Mouse (Mus musculus): ENCODE data around the gene Ankrd13a. TPM values are rescaled to one million over a fixed set of nuclear protein-coding genes. Genes with fewer than 3 reads are reported as not detected.
"Not testable (repeated sequence)": the region's sequence is repeated elsewhere in the genome, so short reads cannot be mapped to it uniquely, and the experiment has no call there.

Ankrd13a gene
- polyA plus RNA-seq, 1 experiment from 2014 or later: 59.7 TPM

DNA sequence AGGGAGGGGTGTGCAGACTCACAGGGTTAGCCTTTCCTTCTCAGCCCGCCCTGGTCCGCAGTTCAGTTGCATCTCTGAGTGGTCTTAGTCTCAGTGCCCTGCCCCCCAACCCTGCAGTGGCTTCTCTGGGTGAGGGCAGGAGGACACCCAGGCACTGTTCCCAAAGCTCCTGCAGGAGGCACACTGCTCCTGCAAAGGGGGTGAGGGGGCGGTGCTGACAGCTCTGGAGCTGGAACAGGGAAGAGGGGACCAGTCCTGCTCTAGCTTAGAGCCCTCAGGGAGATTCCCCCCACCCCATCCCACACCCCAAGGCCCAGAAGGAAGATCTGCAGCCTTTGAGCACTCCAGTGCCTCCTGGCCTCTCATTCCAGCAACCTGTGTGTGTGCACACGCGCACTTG is 68.2 kb downstream of the Ankrd13a start:
- no peak for ATAC-seq
- H3K9ac ChIP-seq (ENCODE audit: low read depth, low read length): no peak overlapping the region
- 82% methylated on average over 5 of the region's 5 CpGs for WGBS
- no peak for TF ChIP-seq CTCF (IDR thresholded peaks at IDR 0.05; ENCODE audit: low read depth)
- no peaks in the 10 kb centered on the region for H3K9me3 ChIP-seq (ENCODE audit: control insufficient read depth)
- no peak overlapping the region for H3K4me3 ChIP-seq (ENCODE audit: low read depth, low read length)
- no peak overlapping the region for H3K4me2 ChIP-seq (replicated peaks; ENCODE audit: low read depth)
- H3K36me3 ChIP-seq (ENCODE audit: control insufficient read depth, insufficient read depth): no peaks in the 10 kb centered on the region
- no peak overlapping the region for H3K27ac ChIP-seq (ENCODE audit: low read depth, low read length)
- H3K27me3 ChIP-seq (replicated peaks; ENCODE audit: control insufficient read depth, insufficient read depth, low read length): no peaks in the 10 kb centered on the region
- no peaks in the 10 kb centered on the region for H3K4me1 ChIP-seq (replicated peaks; ENCODE audit: control insufficient read depth, insufficient read depth, low read length)

DNA sequence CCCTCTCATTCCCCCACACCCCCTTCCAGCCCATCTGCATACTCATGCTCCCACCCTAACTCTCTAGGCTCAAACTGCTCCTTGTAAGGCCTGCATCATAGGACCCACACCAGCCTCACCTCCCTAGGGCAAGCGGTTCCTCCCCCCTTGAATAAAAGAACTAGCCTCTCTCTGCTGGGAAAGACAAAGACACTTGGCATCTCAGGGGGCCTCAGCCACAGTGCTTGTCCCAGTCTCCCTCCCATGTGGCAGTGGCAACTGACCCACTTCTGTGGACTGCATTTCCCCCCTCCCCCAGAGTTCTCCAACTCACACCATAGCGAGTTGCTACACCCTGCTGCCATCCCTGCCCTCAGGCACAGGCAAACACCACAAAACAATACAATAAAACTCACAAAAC is 69.9 kb downstream of the Ankrd13a start:
- H3K27ac ChIP-seq (ENCODE audit: low read depth, low read length); H3K27me3 ChIP-seq (replicated peaks; ENCODE audit: control insufficient read depth, insufficient read depth, low read length); ATAC-seq; H3K36me3 ChIP-seq (ENCODE audit: control insufficient read depth, insufficient read depth); H3K4me2 ChIP-seq (replicated peaks; ENCODE audit: low read depth); H3K4me3 ChIP-seq (ENCODE audit: low read depth, low read length); H3K4me1 ChIP-seq (replicated peaks; ENCODE audit: control insufficient read depth, insufficient read depth, low read length); H3K9ac ChIP-seq (ENCODE audit: low read depth, low read length); H3K9me3 ChIP-seq (ENCODE audit: control insufficient read depth): not testable (repeated sequence)
- 83% methylated on average over 2 of the region's 2 CpGs for WGBS

DNA sequence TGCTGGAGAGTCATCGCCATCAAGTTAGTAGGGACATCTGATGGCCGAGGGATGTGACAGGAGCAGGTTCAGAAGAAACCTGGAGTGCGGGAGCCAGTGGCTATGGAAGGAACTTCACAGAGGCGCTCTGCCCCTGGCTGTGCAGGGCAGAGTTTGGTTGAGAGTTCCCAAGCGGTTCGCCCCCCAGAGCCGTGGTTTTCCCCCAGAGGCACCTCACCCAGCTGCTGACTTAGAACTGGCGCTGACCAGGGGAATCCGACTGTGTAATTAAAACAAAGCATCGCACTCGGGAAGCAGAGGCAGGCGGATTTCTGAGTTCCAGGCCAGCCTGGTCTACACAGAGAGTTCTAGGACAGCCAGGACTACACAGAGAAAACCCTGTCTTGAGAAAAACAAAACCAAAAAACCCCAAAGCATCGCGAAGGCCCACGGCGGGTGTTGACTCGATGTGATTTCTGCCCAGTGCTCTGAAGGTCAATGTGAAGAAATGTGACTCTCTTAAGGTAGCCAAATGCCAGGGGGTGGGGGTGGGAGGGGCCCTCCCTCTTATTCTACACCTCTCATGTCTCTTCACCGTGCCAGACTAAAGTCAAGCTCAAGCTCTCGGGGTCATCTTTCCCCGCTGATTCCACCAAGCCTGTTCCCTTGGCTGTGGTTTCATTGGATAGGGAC is 77.2 kb downstream of the Ankrd13a start:
- Histone ChIP-seq H3K9me3 (ENCODE audit: control insufficient read depth) (no peaks in the 10 kb centered on the region), H3K4me3 (ENCODE audit: low read depth, low read length) (no peak overlapping the region), H3K4me2 (replicated peaks; ENCODE audit: low read depth) (no peak overlapping the region), H3K4me1 (replicated peaks; ENCODE audit: control insufficient read depth, insufficient read depth, low read length) (0 out of 2 replicates have a peak, but pooled peaks cover 4% of the 10 kb centered on the region), H3K27ac (ENCODE audit: low read depth, low read length) (no peak overlapping the region), H3K9ac (ENCODE audit: low read depth, low read length) (no peak overlapping the region), H3K36me3 (ENCODE audit: control insufficient read depth, insufficient read depth) (no peaks in the 10 kb centered on the region), H3K27me3 (replicated peaks; ENCODE audit: control insufficient read depth, insufficient read depth, low read length) (no peaks in the 10 kb centered on the region)
- ATAC-seq: peak; percentile 65
- 86% methylated on average over 20 of the region's 20 CpGs for WGBS
- TF ChIP-seq CTCF (IDR thresholded peaks at IDR 0.05; ENCODE audit: low read depth): no peak

DNA sequence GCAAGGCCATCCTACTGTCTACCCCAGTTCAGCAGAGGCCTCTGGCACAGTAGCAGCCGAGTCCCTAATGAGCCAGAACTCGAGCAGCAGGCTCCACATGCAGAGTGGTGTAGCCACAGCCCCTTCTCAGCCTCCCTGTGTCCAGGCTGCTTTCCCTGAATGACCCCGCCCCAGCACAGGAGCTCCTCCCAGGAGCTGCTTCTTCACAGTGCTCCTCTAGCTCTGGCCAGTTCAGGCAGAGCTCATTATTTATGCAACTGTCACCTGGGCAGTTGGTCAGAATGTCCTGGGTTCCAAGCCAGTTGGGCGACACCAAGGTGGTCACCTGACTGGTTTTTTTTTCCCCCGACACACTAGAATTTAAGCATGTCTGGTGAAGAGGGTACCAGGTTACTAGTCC is 78.9 kb downstream of the Ankrd13a start, which contains the start of gene 4930519G04Rik:
Gene 4930519G04Rik (plus strand): TSS at position 301 of the 400 bp plus-strand sequence.
- 84% methylated on average over 3 of the region's 5 CpGs for WGBS
- not testable (repeated sequence) for H3K27ac ChIP-seq (ENCODE audit: low read depth, low read length); H3K9me3 ChIP-seq (ENCODE audit: control insufficient read depth); H3K4me1 ChIP-seq (replicated peaks; ENCODE audit: control insufficient read depth, insufficient read depth, low read length); H3K9ac ChIP-seq (ENCODE audit: low read depth, low read length); H3K4me2 ChIP-seq (replicated peaks; ENCODE audit: low read depth); H3K36me3 ChIP-seq (ENCODE audit: control insufficient read depth, insufficient read depth); ATAC-seq; H3K27me3 ChIP-seq (replicated peaks; ENCODE audit: control insufficient read depth, insufficient read depth, low read length); H3K4me3 ChIP-seq (ENCODE audit: low read depth, low read length)

Small RNA genes within 50 kb of the gene (microRNA-seq; reads per million reads assigned to microRNA genes)
- 5.2 reads per million, percentile 13 among the genes with 10 or more reads in this experiment for gene Mir6240

Other genes starting within 250 kb of the Ankrd13a start
- gene Fam222a, start 206.7 kb upstream of the Ankrd13a start, polyA plus RNA-seq (2015; fragmentation: Nextera tagmentation; extraction: Ambion mirVana): 2.3 and 3.2 TPM in 2 replicates
- gene Trpv4, start 116.3 kb upstream of the Ankrd13a start, polyA plus RNA-seq (2015; fragmentation: Nextera tagmentation; extraction: Ambion mirVana): 0.70 and 1.0 TPM in 2 replicates
- 111 and 115 TPM in 2 replicates for gene Gltp, start 83.7 kb upstream of the Ankrd13a start, polyA plus RNA-seq (2015; fragmentation: Nextera tagmentation; extraction: Ambion mirVana)
- gene Tchp, start 66.9 kb upstream of the Ankrd13a start, polyA plus RNA-seq (2015; fragmentation: Nextera tagmentation; extraction: Ambion mirVana): 3.7 and 4.2 TPM in 2 replicates
- 13.8 and 17.8 TPM in 2 replicates for gene Git2, start 840 bp downstream of the Ankrd13a start, polyA plus RNA-seq (2015; fragmentation: Nextera tagmentation; extraction: Ambion mirVana)
- gene 1500011B03Rik, start 48.8 kb downstream of the Ankrd13a start, polyA plus RNA-seq (2015; fragmentation: Nextera tagmentation; extraction: Ambion mirVana): 59.0 and 60.5 TPM in 2 replicates
- gene 4930519G04Rik, start 79.0 kb downstream of the Ankrd13a start, polyA plus RNA-seq (2015; fragmentation: Nextera tagmentation; extraction: Ambion mirVana): not detected in 2 replicates
- 0.08 TPM in 1 of 2 replicates, not detected in the other for gene Gm9936, start 84.0 kb downstream of the Ankrd13a start, polyA plus RNA-seq (2015; fragmentation: Nextera tagmentation; extraction: Ambion mirVana)
- 78.7 and 88.6 TPM in 2 replicates for gene Oasl2, start 122.3 kb downstream of the Ankrd13a start, polyA plus RNA-seq (2015; fragmentation: Nextera tagmentation; extraction: Ambion mirVana)
- 20.1 and 25.5 TPM in 2 replicates for gene Oasl1, start 148.6 kb downstream of the Ankrd13a start, polyA plus RNA-seq (2015; fragmentation: Nextera tagmentation; extraction: Ambion mirVana)
- gene 2210016L21Rik, start 167.5 kb downstream of the Ankrd13a start, polyA plus RNA-seq (2015; fragmentation: Nextera tagmentation; extraction: Ambion mirVana): 55.6 and 56.5 TPM in 2 replicates
- 15.9 and 16.1 TPM in 2 replicates for gene Hnf1a, start 196.4 kb downstream of the Ankrd13a start, polyA plus RNA-seq (2015; fragmentation: Nextera tagmentation; extraction: Ambion mirVana)
- 19.5 and 20.8 TPM in 2 replicates for gene Sppl3, start 236.5 kb downstream of the Ankrd13a start, polyA plus RNA-seq (2015; fragmentation: Nextera tagmentation; extraction: Ambion mirVana)

Measured in intestine, postnatal 0 days (tissue).